Mouse (Mus musculus): ENCODE results near the gene Naa35.

DNA sequence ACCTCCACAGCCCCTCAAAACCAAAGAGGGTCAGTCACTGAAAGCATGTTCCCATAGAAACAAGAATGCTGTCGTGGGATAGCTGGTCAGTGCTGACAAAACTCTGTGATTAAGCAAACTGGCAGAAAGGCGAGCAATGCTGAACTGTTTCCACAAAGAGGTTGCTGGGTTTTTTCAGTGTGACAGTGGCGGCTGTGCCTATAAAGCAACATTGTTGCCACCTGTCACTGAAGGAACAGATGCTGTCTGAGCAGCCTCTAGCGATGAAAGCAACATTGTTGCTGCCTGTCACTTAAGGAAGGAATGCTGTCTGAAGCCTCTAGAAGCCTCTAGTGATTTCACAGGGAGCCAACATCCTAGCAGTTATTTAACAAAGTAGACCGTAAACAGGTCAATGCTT, 67.6 kb downstream of the Naa35 start:
- TF ChIP-seq POLR2A (IDR thresholded peaks at IDR 0.05; ENCODE audit: control insufficient read depth, low read depth, low read length) (no peak), CTCF (IDR thresholded peaks at IDR 0.05; ENCODE audit: control insufficient read depth, insufficient read depth, insufficient replicate concordance, low read depth, low read length) (no peak)
